Mouse (Mus musculus) liver, adult 2 months (tissue): ENCODE data around the gene Cdc25b. TPM values are rescaled to one million over a fixed set of nuclear protein-coding genes. Genes with fewer than 3 reads are reported as not detected.

Source experiments
- DNase-seq: peaks from one replicate; pipeline ENCODE4 v3.0.0-alpha.2; 2011; ENCODE audit warnings: low read depth, low spot score; ENCODE audit errors: extremely low read depth
- H3K27ac ChIP-seq: fragments of 200-500 bp; replicated peaks from 2 replicates; pipeline ENCODE4 v1.5.1; 2012; ENCODE audit warnings: low read depth, mild to moderate bottlenecking, control low read depth, inconsistent platforms, low read length; ENCODE audit not compliant: insufficient read depth
- H3K27me3 ChIP-seq: fragments of 200-500 bp; 2 replicates; pipeline ENCODE4 v1.6.1; 2012; ENCODE audit warnings: mild to moderate bottlenecking, moderate library complexity, low read length, inconsistent platforms; ENCODE audit not compliant: control insufficient read depth, insufficient read depth
- H3K36me3 ChIP-seq: fragments of 200-500 bp; 2 replicates; pipeline ENCODE4 v1.6.1; 2012; ENCODE audit warnings: low read length, inconsistent platforms; ENCODE audit not compliant: control insufficient read depth, insufficient read depth
- H3K4me1 ChIP-seq: fragments of 200-500 bp; 2 replicates; pipeline ENCODE4 v1.6.1; 2011; ENCODE audit warnings: low read length; ENCODE audit not compliant: control insufficient read depth, insufficient read depth
- H3K4me3 ChIP-seq: fragments of 200-500 bp; 2 replicates; pipeline ENCODE4 v1.5.1; 2011; ENCODE audit warnings: low read depth, mild to moderate bottlenecking, control low read depth, low read length, moderate library complexity; ENCODE audit not compliant: insufficient read depth
- H3K79me2 ChIP-seq: fragments of 200-500 bp; 2 replicates; pipeline ENCODE4 v1.6.1; 2012; ENCODE audit warnings: inconsistent platforms, mild to moderate bottlenecking, low read length, moderate library complexity; ENCODE audit not compliant: control insufficient read depth, insufficient read depth
- H3K9ac ChIP-seq: fragments of 200-500 bp; 2 replicates; pipeline ENCODE4 v1.6.1; 2012; ENCODE audit warnings: low read depth, mild to moderate bottlenecking, control low read depth, inconsistent platforms, low read length
- CTCF ChIP-seq: fragments of 200-500 bp; IDR thresholded peaks from 2 replicates; pipeline ENCODE4 v1.5.1; 2011; ENCODE audit warnings: low read depth, low read length, control low read depth
- POLR2A ChIP-seq: fragments of 200-500 bp; IDR thresholded peaks from 2 replicates; pipeline ENCODE4 v1.6.1; 2011; ENCODE audit warnings: low read length, control low read depth; ENCODE audit not compliant: insufficient read depth; ENCODE audit errors: extremely low read depth
- WGBS: fragments of 180-500 bp; shearing (Covaris S2); methylation state at CpG from one replicate; pipeline ENCODE4 v1.1.7; 2018; 5-methylcytosine and 5-hydroxymethylcytosine counted together
- polyA plus RNA-seq: library from polyadenylated mRNA; depleted of rRNA; stranded (reverse); fragments of >200 nt; gene quantifications from 2 replicates; pipeline ENCODE4 v1.2.3, GENCODE M21; 2012
- total RNA-seq: library from RNA; depleted of rRNA; stranded (reverse); fragments of >200 nt; gene quantifications from 2 replicates; pipeline ENCODE4 v1.2.3, GENCODE M21; 2014

Cdc25b gene
- total and polyA plus RNA-seq, 2 experiments, result 1.0 to 1.5 TPM

- Histone ChIP-seq H3K27ac (no peak overlapping the region), H3K36me3 (no peaks in the 10 kb centered on the region), H3K4me1 (0 out of 2 replicates have a peak, but pooled peaks cover 2% of the 10 kb centered on the region), H3K27me3 (no peaks in the 10 kb centered on the region), H3K79me2 (no peaks in the 10 kb centered on the region), H3K9ac (no peak overlapping the region), H3K4me3 (no peak overlapping the region)
- no peak for DNase-seq
- 92% methylated on average over 2 of the region's 2 CpGs for whole genome bisulfite sequencing
- no peak for TF ChIP-seq CTCF
- TF ChIP-seq POLR2A, result no peak
These were observed 41.2 kb upstream of the Cdc25b start for GRCm38 (mm10) chr2:131145536-131145935.

DNA sequence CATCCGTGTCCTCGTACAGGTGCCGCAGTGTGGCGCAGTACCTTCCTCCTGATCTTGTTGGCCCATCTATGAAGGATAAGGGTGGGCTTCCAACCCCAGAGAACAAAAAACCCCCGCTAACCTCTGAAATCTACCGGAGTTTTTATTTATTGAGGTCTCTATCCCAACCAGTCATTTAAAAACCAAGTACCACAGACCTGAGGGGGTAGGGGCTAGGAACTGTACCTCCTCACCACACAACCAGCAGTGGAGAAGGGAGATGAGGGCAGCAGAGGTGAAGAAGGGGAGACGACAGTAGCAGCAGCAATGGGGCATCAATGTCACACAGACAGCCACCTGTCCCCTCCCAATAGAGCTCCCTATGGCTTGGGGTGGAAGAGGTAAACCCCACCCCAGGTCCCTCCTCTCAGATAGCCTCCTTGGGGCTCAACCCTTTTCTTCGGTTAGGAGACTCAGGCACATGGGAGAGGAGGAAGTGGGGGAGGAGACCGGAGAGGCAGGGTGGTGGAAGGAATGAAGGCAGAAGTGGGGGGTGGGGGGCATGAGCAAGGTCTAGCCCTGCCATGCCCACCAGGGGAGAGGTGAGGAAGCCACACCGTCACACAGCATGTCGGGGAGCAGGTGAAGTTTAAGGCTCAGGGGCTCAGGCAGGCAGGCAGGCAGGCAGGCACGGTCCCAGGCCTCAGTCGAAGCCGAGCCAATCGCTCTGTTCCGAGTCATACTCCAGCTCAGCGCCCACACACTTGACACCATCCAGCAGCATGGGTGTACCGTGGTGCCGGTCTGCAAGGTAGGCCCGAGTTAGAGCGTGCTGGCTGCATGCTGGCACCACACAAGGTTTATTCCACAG is 40.3 kb upstream of the Cdc25b start:
- DNase-seq, result no peak
- Histone ChIP-seq H3K4me1 (0 out of 2 replicates have a peak, but pooled peaks cover 2% of the 10 kb centered on the region), H3K36me3 (no peaks in the 10 kb centered on the region), H3K9ac (no peak overlapping the region), H3K79me2 (no peaks in the 10 kb centered on the region), H3K27ac (no peak overlapping the region), H3K27me3 (no peaks in the 10 kb centered on the region), H3K4me3 (no peak overlapping the region)
- TF ChIP-seq POLR2A, result no peak
- 91% methylated on average over 21 of the region's 21 CpGs for WGBS

DNA sequence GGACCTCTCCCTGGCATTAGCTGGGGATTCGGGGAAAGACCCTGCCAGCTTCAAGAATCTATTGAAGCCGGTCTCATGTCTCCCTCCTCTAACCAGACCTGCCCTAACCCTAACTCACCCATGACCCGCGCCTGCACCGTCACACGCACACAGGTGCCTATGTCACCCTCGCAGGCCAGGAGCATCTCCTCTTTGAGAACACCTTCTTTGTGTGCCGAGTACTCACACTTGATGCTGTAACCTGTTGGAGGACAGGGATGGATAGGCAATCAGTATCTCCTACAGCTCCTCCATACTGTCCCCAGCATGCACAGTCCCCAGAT is 39.7 kb upstream of the Cdc25b start:
- Histone ChIP-seq H3K9ac (no peak overlapping the region), H3K27ac (no peak overlapping the region), H3K79me2 (no peaks in the 10 kb centered on the region), H3K27me3 (no peaks in the 10 kb centered on the region), H3K4me3 (no peak overlapping the region), H3K4me1 (0 out of 2 replicates have a peak, but pooled peaks cover 2% of the 10 kb centered on the region), H3K36me3 (no peaks in the 10 kb centered on the region)
- TF ChIP-seq POLR2A, result no peak
- TF ChIP-seq CTCF, result no peak
- 96% methylated on average over 8 of the region's 8 CpGs for WGBS
- no peak for DNase-seq

DNA sequence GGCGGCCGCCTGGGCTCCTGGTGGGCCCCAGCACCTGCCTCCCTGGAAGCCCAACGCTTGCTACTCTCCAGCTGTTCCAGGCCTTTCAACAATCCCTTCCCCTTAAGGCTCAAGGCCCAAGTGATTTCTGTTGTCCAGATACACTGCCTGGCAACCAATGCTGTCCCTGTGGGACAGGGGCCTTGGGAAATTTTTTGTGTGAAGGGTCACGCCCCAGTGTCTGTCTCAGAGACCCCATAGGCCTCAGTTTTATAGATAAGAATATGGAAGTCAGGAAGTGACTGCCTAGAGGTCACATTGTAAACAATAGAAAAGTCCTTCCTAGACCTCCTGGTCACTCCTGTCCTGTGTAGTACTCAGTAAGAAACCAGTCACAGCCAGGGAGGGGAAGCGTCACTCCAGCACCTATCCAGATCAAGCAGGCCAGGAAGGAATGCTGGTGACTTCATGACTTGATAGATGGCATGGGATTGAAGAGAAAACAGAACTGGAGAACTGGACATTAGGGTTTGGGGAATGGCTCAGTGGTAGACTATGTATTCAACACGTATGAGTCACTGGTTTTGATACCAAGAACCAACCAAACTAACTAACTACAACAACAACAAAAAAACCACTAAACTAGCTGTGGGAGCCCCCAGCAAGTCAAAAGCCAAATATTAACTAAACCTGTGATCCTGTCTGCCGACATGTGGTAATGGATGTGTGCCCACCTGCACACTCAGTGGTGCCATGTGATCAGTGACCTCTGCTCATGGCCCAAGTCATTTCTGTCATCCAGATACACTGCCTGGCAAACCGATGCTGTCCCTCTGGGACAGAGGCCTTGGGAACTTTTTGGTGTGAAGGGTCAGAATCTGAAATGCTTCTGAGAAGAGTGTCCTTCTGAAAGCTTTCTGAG is 38.1 kb upstream of the Cdc25b start:
- Histone ChIP-seq H3K4me3 (no peak overlapping the region), H3K36me3 (no peaks in the 10 kb centered on the region), H3K79me2 (no peaks in the 10 kb centered on the region), H3K27me3 (no peaks in the 10 kb centered on the region), H3K9ac (no peak overlapping the region), H3K4me1 (no peaks in the 10 kb centered on the region), H3K27ac (no peak overlapping the region)
- DNase-seq, result no peak
- TF ChIP-seq POLR2A (no peak), CTCF (no peak)
- WGBS, result 84% methylated on average over 8 of the region's 8 CpGs

DNA sequence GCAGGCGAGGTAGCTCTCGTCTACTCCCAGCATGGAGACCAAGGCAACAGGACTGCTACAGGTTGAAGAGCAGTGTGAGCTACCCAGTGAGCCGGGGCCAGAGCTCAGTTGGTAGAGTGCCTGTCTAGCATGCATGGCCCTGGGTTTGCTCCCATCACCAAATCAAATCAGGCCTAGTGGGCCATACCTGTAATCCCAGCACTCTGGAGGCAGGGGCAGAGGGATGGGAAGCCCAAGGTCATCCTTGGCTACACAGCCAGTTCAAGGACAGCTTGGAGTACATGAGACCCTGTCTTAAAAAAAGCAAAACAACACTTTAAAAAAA is 37.5 kb upstream of the Cdc25b start:
- Histone ChIP-seq H3K36me3 (no peaks in the 10 kb centered on the region), H3K9ac (no peak overlapping the region), H3K27me3 (no peaks in the 10 kb centered on the region), H3K79me2 (no peaks in the 10 kb centered on the region), H3K4me1 (no peaks in the 10 kb centered on the region), H3K4me3 (no peak overlapping the region), H3K27ac (no peak overlapping the region)
- WGBS, result 97% methylated on average over 3 of the region's 3 CpGs
- DNase-seq, result no peak
- TF ChIP-seq POLR2A, result no peak
- TF ChIP-seq CTCF, result no peak

- DNase-seq, result no peak
- Histone ChIP-seq H3K9ac (no peak overlapping the region), H3K27ac (no peak overlapping the region), H3K4me1 (no peaks in the 10 kb centered on the region), H3K27me3 (no peaks in the 10 kb centered on the region), H3K36me3 (no peaks in the 10 kb centered on the region), H3K4me3 (no peak overlapping the region), H3K79me2 (no peaks in the 10 kb centered on the region)
- WGBS, result 91% methylated on average over 7 of the region's 7 CpGs
- TF ChIP-seq CTCF, result no peak
These were observed 34.5 kb upstream of the Cdc25b start for GRCm38 (mm10) chr2:131152166-131152730.
